ENCODE assay signal across 33 mouse cellular contexts in the genomic region with DNA sequence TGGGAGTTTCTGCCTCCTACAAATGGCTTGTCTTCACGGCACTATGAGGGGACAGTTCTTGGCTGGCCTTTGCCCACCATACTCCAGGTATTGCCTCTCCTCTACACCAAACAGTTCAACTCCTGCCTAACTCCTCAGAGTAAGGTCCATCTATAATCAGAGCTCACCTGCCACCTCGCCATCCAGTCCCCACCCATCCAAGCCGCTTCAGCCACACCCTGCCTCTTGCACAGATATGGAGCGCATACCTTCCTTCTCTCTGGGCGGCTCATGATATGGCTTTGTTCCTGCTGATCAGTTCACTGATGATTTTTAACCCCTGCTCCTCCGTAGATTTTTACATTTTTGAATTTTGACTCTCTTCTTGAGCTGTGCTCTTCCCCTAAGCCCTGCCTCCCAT. TPM values are rescaled to one million over a fixed set of nuclear protein-coding genes. Genes with fewer than 3 reads are reported as not detected.
DNase-seq lines count a peak whose midpoint lies in the region; ATAC-seq and TF ChIP-seq lines count a peak whose summit lies in the region.
"Had no signal": no experiment of that assay in that cellular context is flagged by ENCODE, and none has a peak within 500 bp of the region (broad histone marks: within the 10 kb centered on the region; RNA-seq: fewer than 3 reads in every experiment).

No protein-coding gene starts in this region.

- no peak overlapping the region for H3K27ac ChIP-seq in MEL (ENCODE audit: control insufficient read depth, low read depth, low read length)
- peak overlapping the region; percentile 78 for H3K27ac ChIP-seq in intestine, embryonic 15.5 days
- H3K27ac ChIP-seq in liver, embryonic 13.5 days, result no peak overlapping the region
- H3K27ac ChIP-seq in stomach, embryonic 15.5 days, result no peak overlapping the region
- H3K27ac ChIP-seq in embryonic facial prominence, embryonic 10.5 days (replicated peaks), result no peak overlapping the region
- H3K27ac ChIP-seq: forebrain, embryonic 13.5 days; limb, embryonic 12.5 days; macrophage had no signal

- TF ChIP-seq POLR2A in MEL (IDR thresholded peaks at IDR 0.05; ENCODE audit: control insufficient read depth in 1 of 2, insufficient read depth in 1 of 2, low read depth in 1 of 2, low read length in 2 of 2, poor library complexity in 1 of 2), result no peak

- peaks cover 0 to 11% of the 10 kb centered on the region in 2 experiments; a peak in 2 of 4 replicates for H3K36me3 ChIP-seq in MEL (ENCODE audit: control insufficient read depth in 1 of 2, insufficient read depth in 2 of 2, low read length in 2 of 2)
- no peaks in the 10 kb centered on the region for H3K36me3 ChIP-seq in intestine, embryonic 15.5 days
- H3K36me3 ChIP-seq in liver, embryonic 13.5 days, result no peaks in the 10 kb centered on the region
- H3K36me3 ChIP-seq in stomach, embryonic 15.5 days, result no peaks in the 10 kb centered on the region
- no peaks in the 10 kb centered on the region for H3K36me3 ChIP-seq in embryonic facial prominence, embryonic 10.5 days (replicated peaks)
- H3K36me3 ChIP-seq: heart, embryonic 12.5 days; limb, embryonic 12.5 days; neural tube, embryonic 15.5 days had no signal

- no peaks in the 10 kb centered on the region for H3K79me2 ChIP-seq in MEL (ENCODE audit: control insufficient read depth, insufficient read depth, low read length, poor library complexity)

- DNase-seq in MEL (ENCODE audit: low read depth, low spot score), result peak; percentile 41
- no peak for DNase-seq in liver, embryonic 13.5 days
- no peak for DNase-seq in testis, postnatal 14 days (ENCODE audit: low spot score)
- no peak for DNase-seq in neural tube, embryonic 10.5 days (ENCODE audit: extremely low spot score, low spot score)
- DNase-seq in embryonic facial prominence, embryonic 10.5 days (ENCODE audit: low spot score), result no peak
- DNase-seq: adrenal gland, postnatal 10 days; cerebellum, adult 8-10 months; gastrocnemius, postnatal 25 days; heart, adult 18-20 months; heart, postnatal 4 days; kidney, adult 9 months; kidney, postnatal 14 days; layer of hippocampus, adult 9-11 months; lung, postnatal 10 days; right cerebral cortex, postnatal 25 days; spleen, adult 18-20 months; thymus, postnatal 14 days had no signal

- peak; percentile 85 for ATAC-seq in intestine, embryonic 15.5 days
- ATAC-seq in liver, embryonic 13.5 days (ENCODE audit: low read depth), result no peak
- peak; percentile 35; the same call in 1 of the 2 replicates for ATAC-seq in stomach, embryonic 15.5 days (ENCODE audit: insufficient read depth, low FRiP score, low read depth)
- ATAC-seq: activated CD4-positive, CD25-positive, alpha-beta regulatory T cell, adult 4 months; CD4-positive, CD25-positive, alpha-beta regulatory T cell, adult 4 months had no signal

- H3K4me1 ChIP-seq in MEL (ENCODE audit: control insufficient read depth in 1 of 2, insufficient read depth in 2 of 2, low read length in 2 of 2), result peaks cover 5 to 11% of the 10 kb centered on the region in 2 experiments; a peak in 3 of 4 replicates
- peaks cover 31% of the 10 kb centered on the region for H3K4me1 ChIP-seq in intestine, embryonic 15.5 days (replicated peaks)
- H3K4me1 ChIP-seq in liver, embryonic 13.5 days (replicated peaks), result peaks cover 42% of the 10 kb centered on the region
- H3K4me1 ChIP-seq in stomach, embryonic 15.5 days, result peaks cover 27% of the 10 kb centered on the region
- peaks cover 37% of the 10 kb centered on the region for H3K4me1 ChIP-seq in embryonic facial prominence, embryonic 10.5 days

- 58% methylated on average over 6 of the region's 6 CpGs for WGBS in intestine, embryonic 15.5 days
- WGBS in liver, embryonic 13.5 days (ENCODE audit: insufficient replicate concordance), result 33% methylated on average over 6 of the region's 6 CpGs
- WGBS in stomach, embryonic 15.5 days, result 67% methylated on average over 6 of the region's 6 CpGs
- WGBS in embryonic facial prominence, embryonic 10.5 days, result 85% methylated on average over 6 of the region's 6 CpGs

- TF ChIP-seq CTCF in MEL (IDR thresholded peaks at IDR 0.05 in 2 of 3, conservative IDR thresholded peaks at IDR 0.05 in 1 of 3; ENCODE audit: control insufficient read depth in 1 of 3, insufficient read depth in 1 of 3, low read depth in 2 of 3, low read length in 3 of 3, poor library complexity in 1 of 3, severe bottlenecking in 1 of 3), result no peak

- TF ChIP-seq RAD21 in MEL (IDR thresholded peaks at IDR 0.05; ENCODE audit: low read depth, low read length), result no peak

- H3K27me3 ChIP-seq in MEL (ENCODE audit: control insufficient read depth in 1 of 2, insufficient read depth in 2 of 2, low read length in 2 of 2), result no peaks in the 10 kb centered on the region
- no peaks in the 10 kb centered on the region for H3K27me3 ChIP-seq in intestine, embryonic 15.5 days (replicated peaks)
- no peaks in the 10 kb centered on the region for H3K27me3 ChIP-seq in liver, embryonic 13.5 days
- no peaks in the 10 kb centered on the region for H3K27me3 ChIP-seq in stomach, embryonic 15.5 days (replicated peaks)
- H3K27me3 ChIP-seq in embryonic facial prominence, embryonic 10.5 days (replicated peaks; ENCODE audit: low read depth, poor library complexity, severe bottlenecking), result peaks cover 7% of the 10 kb centered on the region; the same call in 1 of the 2 replicates
- H3K27me3 ChIP-seq: forebrain, embryonic 13.5 days; heart, embryonic 12.5 days; limb, embryonic 12.5 days; neural tube, embryonic 15.5 days had no signal

- TF ChIP-seq EP300 in MEL (IDR thresholded peaks at IDR 0.05; ENCODE audit: low read depth in 1 of 2, low read length in 2 of 2), result peak; percentile 18 to 49; a peak in 2 of 4 replicates

- H3K9ac ChIP-seq in MEL (ENCODE audit: control insufficient read depth, low read depth, low read length, poor library complexity, severe bottlenecking), result no peak overlapping the region; the same call in 1 of the 2 replicates
- no peak overlapping the region for H3K9ac ChIP-seq in intestine, embryonic 15.5 days
- no peak overlapping the region for H3K9ac ChIP-seq in liver, embryonic 13.5 days
- H3K9ac ChIP-seq in stomach, embryonic 15.5 days, result no peak overlapping the region
- H3K9ac ChIP-seq: heart, embryonic 12.5 days; limb, embryonic 12.5 days; neural tube, embryonic 15.5 days had no signal

- H3K9me3 ChIP-seq in MEL (replicated peaks; ENCODE audit: insufficient read depth, low read length), result no peaks in the 10 kb centered on the region
- no peaks in the 10 kb centered on the region for H3K9me3 ChIP-seq in intestine, embryonic 15.5 days
- no peaks in the 10 kb centered on the region for H3K9me3 ChIP-seq in liver, embryonic 13.5 days (replicated peaks)
- H3K9me3 ChIP-seq in stomach, embryonic 15.5 days, result no peaks in the 10 kb centered on the region
- no peaks in the 10 kb centered on the region for H3K9me3 ChIP-seq in embryonic facial prominence, embryonic 10.5 days
- H3K9me3 ChIP-seq: forebrain, embryonic 13.5 days; heart, embryonic 12.5 days; limb, embryonic 12.5 days; neural tube, embryonic 15.5 days had no signal

- H3K4me2 ChIP-seq in intestine, embryonic 15.5 days (replicated peaks), result peak overlapping the region; percentile 55; the same call in 1 of the 2 replicates
- H3K4me2 ChIP-seq in liver, embryonic 13.5 days, result peak overlapping the region; percentile 68; the same call in 1 of the 2 replicates
- no peak overlapping the region; the same call in 1 of the 2 replicates for H3K4me2 ChIP-seq in stomach, embryonic 15.5 days

- H3K4me3 ChIP-seq in MEL (ENCODE audit: control insufficient read depth in 1 of 2, insufficient read depth in 1 of 2, low read depth in 2 of 2, low read length in 2 of 2), result peak overlapping the region; percentile 65 to 87; a peak in 3 of 4 replicates
- no peak overlapping the region for H3K4me3 ChIP-seq in intestine, embryonic 15.5 days (replicated peaks)
- no peak overlapping the region for H3K4me3 ChIP-seq in liver, embryonic 13.5 days (replicated peaks)
- H3K4me3 ChIP-seq in stomach, embryonic 15.5 days (replicated peaks), result no peak overlapping the region
- no peak overlapping the region for H3K4me3 ChIP-seq in embryonic facial prominence, embryonic 10.5 days

TF ChIP-seq in MEL, 35 proteins besides CTCF, POLR2A, EP300 and RAD21 (continues in another document):
- no peak for TF ChIP-seq SIN3A (IDR thresholded peaks at IDR 0.05; ENCODE audit: low read length)
- no peak for TF ChIP-seq USF1 (IDR thresholded peaks at IDR 0.05; ENCODE audit: low read depth, low read length)
- TF ChIP-seq MXI1 (IDR thresholded peaks at IDR 0.05; ENCODE audit: low read depth, low read length), result no peak
- TF ChIP-seq POLR2AphosphoS2 (IDR thresholded peaks at IDR 0.05; ENCODE audit: low read length), result no peak
- 0 out of 2 replicates have a peak, but pooled peaks have one; percentile 36 for TF ChIP-seq RCOR1 (IDR thresholded peaks at IDR 0.05; ENCODE audit: low read depth, low read length)
- TF ChIP-seq MYC (IDR thresholded peaks at IDR 0.05; ENCODE audit: low read depth, low read length), result no peak
- no peak for TF ChIP-seq MEF2A (IDR thresholded peaks at IDR 0.05; ENCODE audit: extremely low read depth, insufficient replicate concordance, low read depth, low read length, poor library complexity, severe bottlenecking)
- no peak for TF ChIP-seq GABPA (IDR thresholded peaks at IDR 0.05; ENCODE audit: low read depth, low read length)
- 0 out of 2 replicates have a peak, but pooled peaks have one; percentile 11 for TF ChIP-seq TCF12 (IDR thresholded peaks at IDR 0.05; ENCODE audit: low read depth, low read length)
- TF ChIP-seq ETS1 (IDR thresholded peaks at IDR 0.05; ENCODE audit: low read depth, low read length), result 0 out of 2 replicates have a peak, but pooled peaks have one; percentile 10

RNA-seq across cellular contexts. Expression of a gene that starts 53.3 kb away (rescaled TPM):
- not detected in 2 replicates for total RNA-seq in MEL (2012; rRNA removed)
- polyA plus RNA-seq in MEL (2012; ENCODE audit: insufficient read depth in 1 of 2, insufficient read length in 2 of 2, low read depth in 1 of 2, low replicate concordance in 2 of 2, missing spikeins in 1 of 2), result not detected
- 0.49 and 0.64 TPM in 2 replicates for polyA plus RNA-seq in intestine, embryonic 15.5 days (2015; fragmentation: Nextera tagmentation; extraction: Ambion mirVana)
- polyA plus RNA-seq in liver, embryonic 13.5 days (2015; fragmentation: Nextera tagmentation; extraction: Ambion mirVana), result 0.13 and 0.23 TPM in 2 replicates
- 0.39 and 0.73 TPM in 2 replicates for polyA plus RNA-seq in stomach, embryonic 15.5 days (2015; fragmentation: Nextera tagmentation; extraction: Ambion mirVana)
- 0.45 TPM in 2 replicates for polyA plus RNA-seq in embryonic facial prominence, embryonic 10.5 days (2016; fragmentation: Nextera tagmentation; extraction: Ambion mirVana)
- total RNA-seq: adrenal gland, postnatal 10 days; gastrocnemius, adult 18-20 months; gastrocnemius, postnatal 25 days; heart, adult 18-20 months; heart, postnatal 4 days; left cerebral cortex, adult 18-20 months; left cerebral cortex, postnatal 25 days; monocyte, adult 5-6 weeks had no signal
- polyA plus RNA-seq: activated CD4-positive, CD25-positive, alpha-beta regulatory T cell, adult 4 months; forebrain, embryonic 13.5 days; heart, embryonic 12.5 days; heart, postnatal 0 days; macrophage; midbrain, embryonic 14.5 days; neural tube, embryonic 15.5 days; urinary bladder, adult 2 months had no signal

RNA-seq across cellular contexts. Expression of a gene that starts 58.7 kb away (rescaled TPM):
- total RNA-seq in MEL (2012; rRNA removed), result 3.8 and 4.0 TPM in 2 replicates
- 1 to 10 TPM in 1 of 2 experiments, not detected in 1; 4.2 TPM for polyA plus RNA-seq in MEL (2012; ENCODE audit: insufficient read depth in 1 of 2, insufficient read length in 2 of 2, low read depth in 1 of 2, low replicate concordance in 2 of 2, missing spikeins in 1 of 2)
- 30.2 and 32.1 TPM in 2 replicates for polyA plus RNA-seq in intestine, embryonic 15.5 days (2015; fragmentation: Nextera tagmentation; extraction: Ambion mirVana)
- 4.2 and 4.9 TPM in 2 replicates for polyA plus RNA-seq in liver, embryonic 13.5 days (2015; fragmentation: Nextera tagmentation; extraction: Ambion mirVana)
- polyA plus RNA-seq in stomach, embryonic 15.5 days (2015; fragmentation: Nextera tagmentation; extraction: Ambion mirVana), result 29.5 and 32.1 TPM in 2 replicates
- 14.0 and 15.4 TPM in 2 replicates for polyA plus RNA-seq in embryonic facial prominence, embryonic 10.5 days (2016; fragmentation: Nextera tagmentation; extraction: Ambion mirVana)

Comparison
In these comparisons a context has a peak if more than half of its experiments do, and no peak if none do; other contexts are left out.
1. H3K4me3 ChIP-seq: peak in MEL (2 of 2); none in intestine, embryonic 15.5 days (single experiment), liver, embryonic 13.5 days (single experiment), stomach, embryonic 15.5 days (single experiment) and embryonic facial prominence, embryonic 10.5 days (single experiment).